Mouse (Mus musculus): Measurements from ENCODE around the gene Imp3.
"Not testable (repeated sequence)": the region's sequence is repeated elsewhere in the genome, so short reads cannot be mapped to it uniquely, and the experiment has no call there.

The Imp3 gene

DNA sequence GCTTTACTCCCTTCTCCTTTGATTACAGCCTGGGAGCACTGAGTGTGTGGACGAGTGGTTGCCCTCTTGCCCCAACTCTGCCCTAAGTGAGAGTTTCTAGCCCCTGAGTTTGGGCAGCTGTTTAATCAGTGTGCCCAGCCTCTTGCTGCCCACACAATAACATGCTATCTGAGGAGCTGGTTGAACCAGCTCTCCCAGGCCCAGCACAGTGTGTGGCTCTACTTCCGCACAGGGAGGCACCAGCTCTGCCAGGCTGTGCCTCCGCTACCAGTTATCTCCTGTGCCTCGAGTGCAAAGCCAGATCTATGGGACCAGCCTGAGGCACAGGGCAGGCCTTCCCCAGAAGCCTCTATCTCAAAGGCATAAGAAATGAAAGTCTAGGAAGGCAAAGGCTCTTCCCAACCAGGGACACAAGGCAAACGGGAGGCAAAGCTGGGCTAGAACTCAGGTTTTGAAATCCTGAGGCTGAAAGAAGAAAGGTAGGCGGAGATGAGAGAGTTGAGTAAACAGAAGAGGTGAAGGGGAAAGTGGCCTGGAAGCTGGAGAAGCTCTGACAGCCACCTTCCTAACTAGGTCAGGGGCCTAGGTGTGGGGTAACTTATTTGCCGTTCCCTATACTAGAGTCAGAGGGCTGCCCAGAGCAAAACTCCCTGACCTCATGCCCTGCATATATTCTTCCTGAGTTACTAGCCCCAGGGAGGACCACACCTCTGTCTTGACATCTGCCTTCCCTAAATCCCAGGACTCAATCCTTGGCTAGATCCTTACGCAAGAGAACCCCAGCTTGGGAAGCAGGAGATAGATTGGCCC lies 13.2 kb upstream of the Imp3 start:
- DNase-seq, result no peak

DNA sequence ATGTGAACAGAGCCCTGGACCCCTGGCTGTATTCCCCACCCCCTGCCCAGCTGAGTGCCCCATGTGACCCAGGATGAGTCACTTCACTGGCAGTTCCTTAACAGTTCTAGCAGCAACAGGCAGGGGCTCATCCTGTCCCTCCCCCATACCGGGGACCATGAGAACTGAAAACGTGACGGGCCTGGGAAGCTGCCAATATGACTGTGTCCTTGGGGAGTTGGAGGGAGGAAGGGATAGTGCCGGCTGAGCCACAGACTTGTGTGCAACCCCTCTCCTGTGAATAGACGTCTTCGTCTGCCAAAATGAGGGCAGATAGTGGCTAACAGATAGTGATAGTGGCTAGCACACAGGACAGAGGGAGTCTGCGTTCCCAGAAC lies 12.6 kb upstream of the Imp3 start:
- DNase-seq, result peak in 1 of 2 experiments; percentile 47

DNA sequence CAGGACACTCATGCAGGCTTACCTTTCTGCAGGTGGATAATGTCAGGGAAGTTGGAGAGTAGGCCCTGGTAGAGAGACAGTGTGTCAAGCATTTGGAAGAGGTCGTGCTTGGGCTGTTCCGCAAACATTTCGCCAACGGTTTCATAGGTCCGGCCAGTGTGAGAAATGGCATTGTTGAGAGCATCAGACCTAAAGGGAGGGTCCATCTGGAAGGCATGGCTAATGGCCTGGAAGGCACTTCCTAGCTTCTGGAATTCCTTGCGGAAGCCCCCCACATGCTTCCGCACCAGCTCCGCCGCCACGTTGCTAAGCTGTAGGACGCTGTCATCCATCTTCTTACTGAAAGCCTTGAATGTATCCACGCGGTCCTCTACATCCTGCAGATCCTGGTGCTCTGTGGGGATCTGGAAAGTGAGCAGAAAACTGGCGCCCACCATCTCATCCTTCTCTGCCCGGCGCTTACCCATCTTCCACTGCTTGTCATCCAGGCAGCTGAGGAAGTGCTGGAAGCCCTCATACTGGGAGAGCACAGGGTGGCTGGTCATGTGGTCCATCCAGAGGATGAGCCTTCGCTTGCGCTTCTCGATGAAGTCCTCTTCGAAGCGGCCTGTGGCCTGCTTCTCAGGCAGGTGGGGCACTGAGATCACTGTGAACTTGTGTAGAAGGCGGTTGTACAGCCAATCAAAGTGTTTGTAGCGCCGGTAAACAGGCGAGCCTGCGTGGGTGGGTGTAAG lies 11.8 kb upstream of the Imp3 start:
- no peak for DNase-seq

DNA sequence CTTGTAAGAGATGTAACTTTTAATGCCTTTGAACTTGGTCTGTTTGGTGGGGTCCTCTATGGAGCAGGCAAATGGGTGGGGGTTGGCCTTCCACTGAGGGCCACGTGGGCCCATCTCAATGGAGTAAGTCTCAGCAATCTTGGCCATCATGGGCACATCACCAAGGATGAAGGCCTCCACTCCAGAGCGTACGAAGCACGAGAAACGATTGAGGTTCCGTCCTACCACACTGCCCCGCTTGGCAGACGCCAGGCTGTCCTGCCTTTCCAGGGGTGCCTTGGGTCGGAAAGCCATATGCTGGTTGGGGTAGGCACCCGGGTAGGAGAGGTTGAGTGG lies 11.3 kb upstream of the Imp3 start:
- no peak for DNase-seq

DNA sequence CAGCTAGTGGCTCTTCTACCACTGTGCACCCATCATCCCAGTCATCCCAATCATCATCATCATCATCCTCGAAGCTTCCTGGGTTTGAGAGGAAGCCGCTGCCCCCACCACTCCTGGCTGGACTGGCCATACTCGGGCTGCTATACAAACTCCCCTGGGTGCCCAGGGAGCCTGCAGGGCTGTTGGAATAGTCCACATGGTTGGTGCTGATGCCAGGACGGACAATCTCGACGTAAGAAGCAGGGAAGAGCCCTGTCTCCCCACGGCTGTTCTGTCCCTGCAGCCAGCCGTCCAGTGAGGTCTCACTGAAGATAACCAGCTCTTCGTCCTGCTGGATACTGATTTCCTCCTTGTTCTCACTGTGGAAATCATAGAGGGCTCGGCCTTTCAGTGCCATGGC lies 10.9 kb upstream of the Imp3 start:
- DNase-seq, result no peak

DNA sequence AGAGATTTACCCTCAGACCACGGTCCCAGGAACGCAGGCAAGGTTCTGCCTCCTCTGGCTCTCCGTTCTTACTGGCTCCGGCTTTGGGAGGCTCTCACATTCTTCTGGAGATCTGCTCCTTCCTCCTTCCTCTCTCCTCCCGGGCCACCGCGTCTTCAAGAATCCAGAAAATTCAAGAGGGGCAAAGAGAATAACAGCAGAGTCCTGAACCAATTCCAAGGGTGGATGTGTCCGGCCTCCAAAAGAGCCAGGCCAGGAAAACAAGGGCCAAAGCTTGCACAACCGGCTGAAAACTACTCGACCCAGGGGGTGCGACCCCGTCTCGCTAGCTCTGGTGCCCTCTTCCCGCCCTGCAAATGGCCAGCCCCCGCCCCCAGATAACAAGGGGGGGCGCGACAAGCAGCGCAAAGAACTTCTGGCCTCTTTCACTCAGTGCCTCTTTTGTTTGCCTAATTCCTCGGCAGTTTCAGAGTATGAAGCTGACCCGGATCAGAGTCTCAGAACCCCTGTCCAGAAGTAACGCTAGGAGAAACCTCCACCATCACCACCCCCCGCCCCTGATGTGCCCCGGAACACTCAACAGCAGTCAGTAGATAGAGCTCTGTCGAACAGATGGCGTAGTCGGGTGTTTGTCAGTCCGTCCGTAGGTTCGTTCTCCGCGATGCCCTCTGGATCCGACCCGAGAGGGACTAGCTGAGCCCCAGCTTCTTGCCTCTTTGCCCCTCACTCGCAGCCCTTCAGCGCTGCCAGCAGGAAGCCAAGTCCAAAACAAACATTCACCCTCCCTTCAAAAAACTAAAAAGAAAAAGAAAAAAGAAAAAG lies 9.9 kb upstream of the Imp3 start:
- DNase-seq, result peak in 1 of 2 experiments; percentile 32

DNA sequence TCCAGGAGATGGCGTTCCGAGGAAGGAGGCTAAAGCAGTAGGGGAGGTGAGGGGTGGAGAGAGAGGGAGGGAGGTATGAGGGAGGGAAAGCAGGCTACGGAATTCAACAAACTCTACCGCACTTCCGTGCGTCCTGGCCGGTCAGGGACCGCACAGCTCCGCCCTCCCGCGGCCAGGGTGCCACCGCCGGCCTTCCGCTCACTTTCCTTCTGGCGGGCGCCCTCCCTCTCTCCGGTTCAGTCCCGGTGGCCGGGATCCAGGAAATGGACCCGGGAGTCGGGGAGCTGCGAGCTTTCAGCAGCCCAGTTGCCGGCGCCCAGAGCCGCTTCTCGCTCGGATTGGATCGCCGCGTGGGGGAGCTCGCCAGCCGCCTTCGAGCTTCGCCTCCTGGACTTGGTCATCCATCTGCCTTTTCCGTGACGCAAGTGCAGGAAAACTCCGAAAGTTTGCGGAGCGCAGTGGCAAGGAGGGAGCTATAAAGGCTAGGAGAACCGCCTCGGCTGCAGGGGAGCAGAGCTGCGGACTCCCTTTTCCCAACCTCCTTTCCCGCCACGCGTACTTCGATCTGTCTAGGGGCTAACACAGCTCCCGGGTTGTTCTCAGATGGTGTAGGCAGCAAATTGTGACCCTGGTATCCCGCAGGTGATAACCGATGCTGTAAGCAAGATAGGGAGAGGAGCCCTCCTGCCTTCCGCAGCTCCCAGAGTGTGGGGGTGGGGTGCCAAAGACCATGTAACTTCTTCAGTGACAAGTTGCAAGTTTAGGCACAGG lies 9.0 kb upstream of the Imp3 start, which contains the start of gene Snx33:
Gene Snx33, minus strand, starts transcription at position 331 of the 771 bp plus-strand sequence.
- DNase-seq, result peak; percentile 90 to 94

DNA sequence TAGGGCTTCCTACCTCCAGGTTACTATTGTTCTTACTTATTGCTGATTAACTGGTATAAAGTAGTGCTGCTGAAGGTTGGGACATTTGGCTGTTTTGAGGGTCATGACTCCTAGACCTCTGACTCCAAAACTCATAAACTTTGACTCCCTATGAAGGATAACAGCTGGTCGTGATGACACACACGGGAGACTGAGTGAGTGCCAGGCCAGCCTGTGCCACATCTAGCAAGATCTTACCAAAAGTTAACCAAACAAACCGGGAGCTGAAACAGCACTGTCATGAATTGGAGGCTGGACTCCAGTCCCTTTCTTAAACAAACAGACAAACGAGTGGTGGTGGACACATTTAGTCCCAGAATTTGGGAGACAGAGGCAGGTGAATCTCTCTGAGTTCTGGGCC lies 7.8 kb upstream of the Imp3 start:
- DNase-seq, result no peak

DNA sequence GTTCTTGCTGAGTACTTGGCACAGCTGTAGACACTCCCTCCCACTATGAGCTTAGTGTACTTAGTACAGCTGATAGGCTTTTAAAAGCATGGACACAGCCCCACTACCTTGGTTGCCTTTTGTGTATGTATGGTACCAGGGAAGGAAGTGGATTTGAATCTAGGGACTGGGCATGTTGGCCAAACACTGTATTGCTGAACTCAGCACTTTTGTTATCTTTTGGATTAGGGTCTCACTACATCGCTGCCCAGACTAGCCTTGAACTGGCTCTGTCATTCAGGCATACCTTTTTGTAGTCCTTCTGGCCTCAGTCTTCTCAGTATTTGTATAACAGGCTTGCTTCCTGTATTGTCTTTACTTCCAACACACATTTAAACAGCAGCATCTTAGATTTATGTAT lies 6.7 kb upstream of the Imp3 start:
- DNase-seq, result no peak

DNA sequence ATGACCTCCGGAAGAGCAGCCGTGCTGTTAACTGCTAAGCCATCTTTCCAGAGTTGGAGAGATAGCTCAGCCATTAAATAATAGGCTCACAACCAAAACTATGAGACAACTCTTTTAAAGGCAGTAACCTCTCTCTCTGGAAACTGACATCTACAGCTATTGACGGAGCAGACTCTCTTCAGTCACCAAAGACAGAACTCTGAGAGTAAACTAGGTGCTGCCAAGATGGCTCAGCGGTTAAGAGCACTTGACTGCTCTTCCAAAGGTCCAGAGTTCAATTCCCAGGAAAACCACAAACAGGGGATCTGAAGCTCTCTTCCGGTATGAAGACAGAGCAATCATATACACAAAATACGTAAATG lies 433 bp upstream of the Imp3 start:
- no peak for DNase-seq

DNA sequence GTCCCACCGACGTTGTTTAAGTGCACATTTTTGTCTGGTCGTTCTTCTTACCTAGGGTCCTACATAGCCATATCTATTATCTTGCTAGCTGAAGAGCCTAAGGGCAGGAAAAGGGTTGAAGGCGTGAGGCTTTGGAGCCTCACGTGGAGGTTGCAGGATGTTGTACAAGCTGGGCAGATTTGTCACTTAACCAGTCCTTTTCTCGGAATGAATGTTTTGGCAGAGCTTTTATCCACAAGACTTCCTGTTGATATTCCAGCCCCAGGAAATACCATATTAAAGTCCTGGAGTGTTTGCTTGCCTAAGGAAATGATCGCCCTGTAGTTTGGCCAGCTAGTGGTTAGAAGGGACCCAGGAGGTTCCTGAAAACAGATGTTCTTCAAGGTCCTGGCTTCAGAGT lies 1.1 kb downstream of the Imp3 start:
- no peak for DNase-seq

DNA sequence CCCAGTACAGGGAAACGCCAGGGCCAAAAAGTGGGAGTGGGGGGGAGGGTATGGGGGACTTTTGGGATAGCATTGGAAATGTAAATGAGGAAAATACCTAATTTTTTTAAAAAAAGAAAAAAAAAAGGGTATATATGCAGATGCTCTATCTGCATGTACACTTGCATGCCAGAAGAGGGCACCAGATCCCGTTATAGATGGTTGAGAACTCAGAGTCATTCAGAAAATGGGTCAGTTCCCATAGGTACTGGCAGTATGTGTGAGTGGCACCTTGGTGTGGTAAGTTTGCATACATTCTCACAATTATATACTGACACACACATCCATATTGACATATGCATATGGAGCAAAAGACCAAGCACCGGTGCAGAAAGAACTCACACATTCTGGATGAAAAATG lies 10.2 kb downstream of the Imp3 start:
- peak; percentile 36 to 71 for DNase-seq

DNA sequence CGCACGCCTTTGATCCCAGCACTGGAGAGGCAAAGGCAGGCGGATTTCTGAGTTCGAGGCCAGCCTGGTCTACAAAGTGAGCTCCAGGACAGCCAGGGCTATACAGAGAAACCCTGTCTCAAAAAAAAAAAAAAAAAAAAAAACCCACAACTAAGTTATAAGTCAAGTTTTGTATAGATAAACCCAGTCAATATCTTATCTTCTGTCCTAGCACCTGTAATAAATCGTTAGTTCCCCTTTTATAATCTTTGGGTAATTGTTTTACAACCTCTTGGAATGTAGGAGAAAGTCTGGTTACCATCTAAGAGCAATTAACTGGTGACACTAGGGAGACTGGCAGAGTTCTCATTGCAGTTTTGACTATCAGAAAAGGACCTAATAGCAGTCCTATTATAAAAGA lies 11.4 kb downstream of the Imp3 start:
- DNase-seq, result not testable (repeated sequence)

DNA sequence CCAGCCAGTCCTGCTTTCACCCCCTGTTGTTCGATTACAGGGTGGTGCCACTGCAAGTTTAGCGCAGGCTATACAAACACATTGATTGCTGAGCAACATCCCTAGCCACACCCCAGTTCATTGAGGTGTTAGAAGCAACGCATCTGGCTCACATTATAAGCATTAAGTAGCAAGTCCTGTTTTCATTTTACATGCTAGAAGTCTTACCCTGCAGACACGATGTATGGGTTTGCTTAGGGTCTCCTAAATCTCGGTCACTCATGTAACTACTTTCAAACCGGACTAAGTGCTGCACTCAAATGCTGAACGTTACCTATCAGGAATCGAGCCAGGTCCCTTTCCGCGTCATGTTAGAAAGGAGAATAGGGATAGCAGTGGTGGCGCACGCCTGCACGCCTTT lies 12.5 kb downstream of the Imp3 start:
- no peak for DNase-seq

DNA sequence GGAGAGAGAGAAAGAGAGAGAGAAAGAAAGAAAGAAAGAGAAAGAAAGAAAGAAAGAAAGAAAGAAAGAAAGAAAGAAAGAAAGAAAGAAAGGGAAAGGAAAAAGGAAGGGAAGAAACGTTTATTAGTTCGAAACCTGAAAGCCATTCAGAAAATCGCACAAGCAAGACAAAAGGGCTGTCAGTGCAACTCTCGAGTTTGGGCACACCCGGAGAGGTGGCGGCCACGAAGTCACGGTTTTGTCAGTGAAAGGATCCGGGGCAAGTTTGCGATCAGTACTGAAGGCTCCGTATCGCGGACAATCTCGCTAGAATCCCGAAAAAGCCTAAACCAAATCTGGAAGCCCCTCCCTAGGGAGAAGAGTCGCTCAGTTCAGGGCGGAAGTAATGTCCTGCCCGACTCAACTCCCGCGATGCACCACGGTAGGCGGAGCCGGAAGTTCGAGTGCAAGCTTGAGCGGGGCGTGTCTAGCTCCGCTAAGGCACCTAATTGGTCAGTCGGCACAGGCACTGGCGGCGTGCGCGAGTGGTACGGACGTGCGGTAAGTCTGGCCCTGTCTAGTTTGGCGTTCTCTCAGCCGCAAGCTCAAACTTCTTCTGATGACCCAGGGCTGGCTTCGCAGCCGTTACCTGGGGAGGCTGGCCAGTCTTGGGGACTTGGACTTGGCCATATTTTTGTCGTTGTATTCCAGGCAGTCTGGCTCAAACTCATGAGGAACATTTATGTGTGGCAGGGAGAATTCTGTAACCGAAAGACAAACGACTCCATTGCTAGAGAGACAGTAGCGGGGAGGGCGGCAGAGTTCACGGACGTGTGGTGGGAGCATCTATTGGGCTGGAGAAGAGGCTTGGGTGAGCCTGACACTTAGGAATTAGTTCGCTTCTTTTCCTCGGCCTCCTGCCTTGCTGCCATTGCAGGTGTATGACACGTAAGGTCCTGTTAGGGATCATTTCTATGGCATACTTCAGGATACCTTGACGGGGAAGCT lies 13.4 kb downstream of the Imp3 start, which contains the start of gene Snupn:
Gene Snupn, plus strand, starts transcription at position 465 of the 987 bp plus-strand sequence.
- peak; percentile 95 to 97 for DNase-seq

DNA sequence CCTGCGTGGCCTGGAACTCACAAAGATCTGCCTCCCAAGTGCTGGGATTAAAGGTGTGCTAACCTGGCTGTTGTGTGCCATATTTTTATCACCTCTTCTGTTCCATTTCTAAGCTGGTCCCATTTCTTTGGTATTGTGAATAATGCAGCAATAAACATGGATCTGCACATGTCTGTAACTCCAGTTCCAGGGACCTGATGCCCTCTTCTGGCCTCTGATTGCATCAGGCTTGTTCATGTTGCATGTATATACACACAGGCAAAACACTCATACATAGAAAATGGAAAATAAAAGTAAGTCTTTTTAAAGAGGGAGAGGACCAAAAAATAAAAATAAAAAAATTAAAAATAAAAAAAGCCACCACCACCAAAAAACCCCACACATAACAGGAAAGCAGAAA lies 16.3 kb downstream of the Imp3 start:
- no peak for DNase-seq

DNA sequence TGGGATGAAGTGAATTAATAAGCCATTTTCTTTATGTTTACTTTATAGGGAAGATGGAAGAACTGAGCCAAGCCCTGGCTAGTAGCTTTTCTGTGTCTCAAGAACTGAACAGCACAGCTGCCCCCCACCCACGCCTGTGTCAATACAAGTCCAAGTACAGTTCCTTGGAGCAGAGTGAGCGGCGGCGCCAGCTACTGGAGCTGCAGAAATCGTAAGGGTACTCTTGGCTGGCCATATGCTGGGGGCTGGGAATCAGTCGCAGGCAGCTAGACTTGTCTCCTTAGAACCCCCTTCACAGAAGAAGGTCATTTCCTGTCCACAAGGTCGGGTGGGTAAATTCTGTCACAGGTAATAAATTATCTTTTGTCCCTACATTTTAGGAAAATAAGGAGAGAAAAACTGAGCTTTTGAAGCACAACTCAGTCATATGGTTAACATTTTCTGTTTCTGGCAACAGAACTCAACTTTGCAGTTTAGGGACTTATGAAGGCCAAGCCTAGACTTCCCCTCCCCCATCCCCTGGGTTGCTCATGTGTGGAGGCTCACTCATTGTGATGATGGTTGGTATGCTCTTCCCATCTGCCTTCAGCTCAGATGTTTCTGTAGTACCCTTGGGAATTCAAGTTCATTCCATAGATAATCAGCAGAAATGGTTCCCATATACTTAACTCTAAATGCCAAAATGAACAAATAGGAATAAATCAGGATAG lies 19.8 kb downstream of the Imp3 start:
- DNase-seq, result no peak

DNA sequence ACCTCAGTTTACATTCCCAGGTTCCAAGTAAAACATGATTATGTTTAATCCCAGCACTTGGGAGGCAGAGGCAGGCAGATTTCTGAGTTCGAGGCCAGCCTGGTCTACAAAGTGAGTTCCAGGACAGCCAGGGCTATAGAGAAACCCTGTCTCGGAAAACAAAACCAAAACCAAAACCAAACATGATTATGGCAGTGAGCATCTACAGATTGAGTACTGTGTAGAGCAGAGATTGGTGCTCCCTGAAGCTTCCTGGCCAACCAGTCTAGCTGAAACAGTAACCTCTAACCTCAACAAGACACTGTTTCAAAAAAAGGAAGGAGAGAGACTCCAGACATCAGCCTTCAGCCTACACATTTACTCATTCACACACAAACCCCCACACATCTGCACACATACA lies 21.4 kb downstream of the Imp3 start:
- no peak for DNase-seq

DNA sequence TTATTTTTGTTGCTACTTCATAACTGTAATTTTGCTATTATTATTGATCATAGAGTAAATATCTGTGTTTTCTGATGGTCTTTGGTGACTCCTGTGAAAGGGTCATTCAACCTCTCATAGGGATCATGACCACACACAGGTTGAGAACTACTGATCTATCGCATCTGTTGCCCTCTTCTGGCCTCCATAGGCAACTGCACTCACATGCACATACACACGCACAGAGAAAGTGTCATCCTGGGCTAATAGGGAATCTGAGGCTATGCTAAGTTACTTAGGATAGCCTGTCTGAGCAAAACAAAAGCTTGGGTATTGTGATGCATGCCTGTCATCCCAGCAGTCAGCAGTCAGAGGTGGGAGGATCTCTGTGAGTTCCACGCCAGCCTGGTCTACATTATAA lies 24.3 kb downstream of the Imp3 start:
- DNase-seq, result no peak

DNA sequence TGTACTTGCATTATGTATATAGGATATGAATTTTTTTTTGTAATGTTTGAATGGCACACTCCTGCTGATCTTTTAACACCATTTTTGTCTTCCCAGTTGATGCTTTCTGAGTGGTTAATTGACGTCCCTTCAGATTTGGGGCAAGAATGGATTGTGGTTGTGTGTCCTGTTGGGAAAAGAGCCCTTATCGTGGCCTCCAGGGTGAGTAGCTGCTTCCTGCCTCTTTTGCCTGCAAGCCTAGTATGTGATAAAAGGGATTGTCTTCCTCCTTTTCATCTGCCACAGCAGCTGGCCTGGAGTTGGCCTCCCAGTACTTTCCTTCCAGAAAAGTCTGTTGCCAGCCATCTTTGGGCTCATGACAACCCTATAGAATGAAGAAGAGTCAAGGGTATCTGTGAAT lies 32.9 kb downstream of the Imp3 start:
- DNase-seq, result no peak
